Mouse (Mus musculus) heart, adult 2 months (tissue): ENCODE results near the gene Arhgef25. TPM values are rescaled to one million over a fixed set of nuclear protein-coding genes. Genes with fewer than 3 reads are reported as not detected.
A peak's percentile ranks its signal among the peaks of the same experiment; 100 is the strongest.

Experiments used
- DNase-seq, 2 experiments: peaks; one replicate each; pipeline ENCODE4 v3.0.0; 2021
- H3K27ac ChIP-seq: fragments of 200-600 bp; 2 replicates; pipeline ENCODE4 v1.8.1; 2022
- H3K27me3 ChIP-seq: fragments of 200-500 bp; 2 replicates; pipeline ENCODE4 v1.6.1; 2012; ENCODE audit warnings: mild to moderate bottlenecking, low read length, inconsistent platforms, mixed read lengths; ENCODE audit not compliant: control insufficient read depth, insufficient read depth
- H3K36me3 ChIP-seq: fragments of 200-500 bp; 2 replicates; pipeline ENCODE4 v1.6.1; 2012; ENCODE audit warnings: low read length, inconsistent platforms; ENCODE audit not compliant: control insufficient read depth, insufficient read depth
- H3K4me1 ChIP-seq: fragments of 200-500 bp; 2 replicates; pipeline ENCODE4 v1.6.1; 2011; ENCODE audit warnings: low read length; ENCODE audit not compliant: control insufficient read depth, insufficient read depth
- H3K4me3 ChIP-seq: fragments of 200-600 bp; 2 replicates; pipeline ENCODE4 v1.8.1; 2022
- H3K79me2 ChIP-seq: fragments of 200-500 bp; replicated peaks from 2 replicates; pipeline ENCODE4 v1.6.1; 2012; ENCODE audit warnings: mild to moderate bottlenecking, inconsistent platforms, low read length, moderate library complexity, mixed read lengths; ENCODE audit not compliant: control insufficient read depth, insufficient read depth
- H3K9ac ChIP-seq: fragments of 200-500 bp; 2 replicates; pipeline ENCODE4 v1.6.1; 2012; ENCODE audit warnings: low read depth, mild to moderate bottlenecking, control low read depth, inconsistent platforms, low read length, mixed read lengths
- CTCF ChIP-seq: fragments of 200-600 bp; IDR thresholded peaks from 2 replicates; pipeline ENCODE4 v1.8.1; 2022; ENCODE audit warnings: antibody characterized with exemption, mild to moderate bottlenecking, moderate library complexity
- EP300 ChIP-seq: fragments of 200-500 bp; IDR thresholded peaks from 2 replicates; pipeline ENCODE4 v1.6.1; 2011; ENCODE audit warnings: low read depth, low read length, control low read depth; ENCODE audit not compliant: insufficient read depth
- POLR2A ChIP-seq: fragments of 200-500 bp; IDR thresholded peaks from 2 replicates; pipeline ENCODE4 v1.6.1; 2011; ENCODE audit warnings: mild to moderate bottlenecking, low read depth, low read length, control low read depth; ENCODE audit not compliant: insufficient read depth
- WGBS: fragments of 180-500 bp; shearing (Covaris S2); methylation state at CpG from one replicate; pipeline ENCODE4 v1.1.7; 2018; 5-methylcytosine and 5-hydroxymethylcytosine counted together
- intact Hi-C: fragments of 180-260 bp; cut with DNase I; formaldehyde crosslinking; loops from one replicate; pipeline ENCODE4 v1.15.1; 2025
- polyA plus RNA-seq: library from polyadenylated mRNA; depleted of rRNA; stranded (reverse); fragments of >200 nt; gene quantifications from 2 replicates; pipeline ENCODE4 v1.2.3, GENCODE M21; 2012
- total RNA-seq, 2 experiments: library from RNA; stranded (reverse); gene quantifications; 2 replicates each; pipeline ENCODE4 v1.2.3; 2021

Arhgef25 gene
- total and polyA plus RNA-seq, 3 experiments: 9.8 to 18.2 (median 10.1) TPM

DNA sequence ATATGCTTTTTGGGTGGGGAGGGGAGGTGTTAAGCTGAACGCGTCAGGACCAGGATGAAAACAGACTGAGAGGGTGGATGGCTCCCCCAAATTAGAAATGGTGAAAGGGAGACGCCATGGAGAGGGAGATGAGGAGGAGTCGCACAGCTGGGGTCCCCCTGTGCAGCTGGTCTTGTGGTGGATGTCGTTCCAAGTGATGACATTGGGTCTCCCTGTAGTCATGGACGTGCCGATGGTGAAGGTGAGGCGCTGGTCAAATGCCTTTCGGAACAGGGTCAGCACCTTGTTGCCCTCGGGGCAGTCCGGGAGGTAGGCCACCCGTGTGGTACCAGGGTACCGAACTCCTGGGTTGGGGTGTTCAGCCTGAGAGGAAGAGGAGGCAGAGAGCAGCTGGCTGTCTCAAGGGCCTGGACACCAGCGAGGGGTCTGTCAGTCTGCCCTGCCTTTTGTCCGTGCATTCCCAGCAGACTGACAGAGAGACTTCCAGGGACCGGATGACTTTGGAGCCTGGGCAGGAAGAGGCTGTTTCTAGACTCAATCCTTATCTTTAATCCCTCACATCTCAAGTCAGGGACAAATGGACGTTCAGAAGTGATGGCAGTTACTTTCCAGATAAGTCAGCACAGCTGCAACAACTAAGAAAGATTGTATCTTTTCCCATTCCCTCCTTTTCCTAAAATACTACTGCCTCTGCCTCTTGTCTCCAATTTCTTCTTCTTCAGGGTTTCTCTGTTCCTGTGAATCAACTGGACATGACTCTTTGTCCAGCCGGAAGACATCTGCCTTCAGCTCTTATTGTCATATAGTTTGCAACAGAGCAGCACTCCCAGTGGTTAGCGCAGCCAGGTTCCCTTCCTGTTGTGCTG lies 1.5 kb upstream of the Arhgef25 start:
- Histone ChIP-seq H3K9ac (no peak overlapping the region), H3K4me3 (no peak overlapping the region), H3K36me3 (no peaks in the 10 kb centered on the region), H3K27ac (peak overlapping the region; percentile 36; the same call in 1 of the 2 replicates), H3K27me3 (no peaks in the 10 kb centered on the region), H3K4me1 (peaks cover 2% of the 10 kb centered on the region; the same call in 1 of the 2 replicates), H3K79me2 (no peaks in the 10 kb centered on the region)
- intact Hi-C loops: no loop called here
- DNase-seq: peak in 1 of 2 experiments; percentile 36
- TF ChIP-seq CTCF: no peak
- no peak for TF ChIP-seq EP300
- no peak for TF ChIP-seq POLR2A
- 54% methylated on average over 19 of the region's 19 CpGs for WGBS

DNA sequence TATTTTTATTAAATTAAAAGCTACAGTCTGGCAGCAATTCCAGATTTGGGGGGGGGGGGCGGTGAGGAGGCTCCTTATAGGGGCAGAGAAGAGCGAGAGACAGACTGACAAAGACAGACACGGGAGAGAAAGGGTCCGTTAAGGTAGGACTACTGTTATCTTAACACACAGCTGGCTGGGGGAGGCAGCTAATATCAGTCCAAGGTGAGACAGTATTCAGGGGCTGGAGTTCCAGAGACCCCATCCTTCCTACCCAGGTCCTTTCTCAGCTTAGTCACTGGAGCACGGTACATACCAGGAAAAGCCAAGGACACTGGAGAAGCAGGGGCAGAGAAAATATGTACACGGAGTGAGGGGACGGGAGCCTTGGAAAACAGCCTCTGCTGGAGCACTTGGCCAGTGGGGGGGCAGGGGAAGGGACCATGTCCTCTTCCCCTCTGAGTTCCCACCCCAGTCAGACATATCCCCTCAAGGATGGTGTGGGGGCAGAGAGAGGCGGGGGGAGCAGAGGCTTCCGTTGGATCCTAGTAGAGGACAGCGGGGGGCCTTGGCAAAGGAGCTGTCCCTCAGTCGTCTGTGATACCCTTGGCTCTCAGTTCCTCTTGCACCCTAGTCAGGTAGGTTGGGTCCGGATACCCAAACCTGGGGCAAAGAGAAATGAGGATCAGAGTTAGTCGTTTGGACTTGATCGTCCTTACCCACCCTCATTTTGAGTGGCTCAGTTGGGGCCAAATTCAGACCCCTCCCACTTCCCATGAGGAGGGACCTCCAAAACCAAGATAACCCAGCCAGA lies 711 bp upstream of the Arhgef25 start:
- H3K4me1 ChIP-seq: peaks cover 1% of the 10 kb centered on the region; the same call in 1 of the 2 replicates
- TF ChIP-seq EP300 (no peak), CTCF (no peak), POLR2A (no peak; the same call in 1 of the 2 replicates)
- H3K27ac ChIP-seq: peak overlapping the region; percentile 79
- H3K79me2 ChIP-seq: no peaks in the 10 kb centered on the region
- H3K36me3 ChIP-seq: no peaks in the 10 kb centered on the region
- peak overlapping the region; percentile 77 for H3K9ac ChIP-seq
- WGBS: 48% methylated on average over 14 of the region's 14 CpGs
- peak in 1 of 2 experiments; percentile 30 for DNase-seq
- no peaks in the 10 kb centered on the region for H3K27me3 ChIP-seq
- H3K4me3 ChIP-seq: no peak overlapping the region; the same call in 1 of the 2 replicates
- intact Hi-C loops: no loop called here

DNA sequence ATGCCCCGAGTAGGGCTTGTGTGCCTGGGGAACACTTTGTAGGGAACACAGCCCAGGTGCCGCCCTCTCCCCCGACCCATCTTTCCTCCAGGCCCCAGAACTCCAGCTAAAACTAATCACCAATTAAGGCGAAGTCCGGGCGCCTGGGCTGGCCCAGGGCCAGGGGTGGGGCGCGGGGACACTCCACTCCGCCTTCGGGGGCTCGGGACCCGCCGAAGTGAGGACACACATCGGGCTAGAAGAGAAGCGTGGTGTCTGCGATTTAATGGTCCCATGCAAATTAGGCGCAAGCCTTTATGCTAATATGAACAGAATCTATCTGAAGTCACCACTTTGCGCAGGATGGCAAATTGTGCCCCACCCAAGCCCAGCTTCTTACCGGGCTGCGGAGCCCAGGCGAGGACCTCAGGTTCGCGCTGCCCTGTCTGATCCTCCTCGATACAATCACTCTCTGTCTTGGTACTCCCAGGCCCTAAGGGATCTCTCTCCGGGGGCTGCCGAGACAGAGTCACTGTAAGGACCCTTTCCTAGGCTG lies 700 bp downstream of the Arhgef25 start:
- Histone ChIP-seq H3K4me3 (peak overlapping the region; percentile 66), H3K9ac (peak overlapping the region; percentile 77), H3K27me3 (no peaks in the 10 kb centered on the region), H3K27ac (peak overlapping the region; percentile 79), H3K36me3 (no peaks in the 10 kb centered on the region), H3K79me2 (no peaks in the 10 kb centered on the region), H3K4me1 (peaks cover 1% of the 10 kb centered on the region)
- TF ChIP-seq POLR2A: peak; percentile 43
- TF ChIP-seq CTCF: no peak
- intact Hi-C loops: no loop called here
- peak; percentile 73 to 76 for DNase-seq
- WGBS: 1% methylated on average over 25 of the region's 26 CpGs

DNA sequence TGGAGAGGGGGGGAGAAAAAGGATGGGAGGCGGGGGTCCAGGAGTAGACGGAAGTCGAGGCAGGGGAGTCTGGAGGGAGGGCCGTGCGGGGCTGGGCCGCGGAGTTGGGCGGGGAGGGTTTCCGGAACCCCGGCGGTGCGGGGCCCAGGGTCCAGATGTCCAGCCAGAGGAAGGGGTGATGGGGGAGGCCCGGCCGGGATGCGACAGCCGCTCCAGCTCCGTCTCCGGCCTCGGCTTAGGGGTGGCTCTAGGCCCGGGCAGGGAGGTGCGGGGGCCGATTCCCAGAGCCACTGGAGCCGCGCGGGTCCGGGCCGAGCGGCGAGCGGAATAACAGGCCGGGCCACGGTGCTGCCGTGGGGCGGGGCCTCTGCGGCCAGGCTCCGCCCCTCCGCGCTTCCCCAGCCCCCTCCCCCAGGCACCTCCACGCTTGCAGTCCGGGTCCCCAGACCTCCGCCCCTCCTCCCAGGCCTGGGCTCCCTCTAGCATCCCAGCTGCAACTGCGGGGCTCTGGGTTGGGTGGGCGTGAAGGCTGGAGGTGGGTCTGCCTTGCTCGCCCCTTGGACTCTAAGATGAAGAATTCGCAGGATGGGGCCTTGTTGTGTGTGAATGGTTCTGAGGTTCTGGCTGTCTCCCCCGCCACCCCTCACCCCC lies 1.3 kb downstream of the Arhgef25 start:
- Histone ChIP-seq H3K9ac (peak overlapping the region; percentile 77), H3K27ac (peak overlapping the region; percentile 79), H3K27me3 (no peaks in the 10 kb centered on the region), H3K4me1 (peaks cover 1% of the 10 kb centered on the region), H3K36me3 (no peaks in the 10 kb centered on the region), H3K4me3 (peak overlapping the region; percentile 66), H3K79me2 (no peaks in the 10 kb centered on the region)
- intact Hi-C loops: no loop called here
- TF ChIP-seq EP300: no peak
- WGBS: under 1% methylated on average over 42 of the region's 46 CpGs
- peak; percentile 81 for DNase-seq

DNA sequence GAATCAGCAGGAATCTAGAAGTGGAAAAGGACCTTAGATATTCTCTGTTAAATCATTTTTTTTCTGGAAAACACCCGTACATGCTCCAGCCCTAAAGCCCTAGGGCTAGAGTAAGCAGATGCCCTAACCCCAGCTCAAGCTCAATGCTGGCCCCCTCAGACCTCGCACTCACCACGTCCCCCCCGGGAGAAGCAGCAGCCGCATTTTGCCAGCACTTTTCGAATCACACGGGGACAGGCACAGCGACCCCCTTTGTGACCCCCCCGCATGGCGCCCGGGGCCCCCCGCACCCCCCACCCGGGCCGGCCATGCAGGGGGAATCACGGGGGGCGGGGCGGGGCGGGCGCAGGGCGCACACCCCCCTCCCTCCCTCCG lies 1.8 kb downstream of the Arhgef25 start:
- 4% methylated on average over 18 of the region's 21 CpGs for WGBS
- Histone ChIP-seq H3K4me3 (peak overlapping the region; percentile 66), H3K4me1 (peaks cover 1% of the 10 kb centered on the region), H3K79me2 (no peaks in the 10 kb centered on the region), H3K27me3 (no peaks in the 10 kb centered on the region), H3K27ac (no peak overlapping the region; the same call in 1 of the 2 replicates), H3K36me3 (no peaks in the 10 kb centered on the region), H3K9ac (peak overlapping the region; percentile 77)
- TF ChIP-seq EP300 (no peak), CTCF (no peak), POLR2A (no peak)
- intact Hi-C loops: no loop called here
- peak in 1 of 2 experiments; percentile 46 for DNase-seq
